Mouse (Mus musculus) thymus, adult 2 months (tissue): Measurements from ENCODE around the gene Gm4924. TPM values are rescaled to one million over a fixed set of nuclear protein-coding genes. Genes with fewer than 3 reads are reported as not detected.

Source experiments
- DNase-seq: peaks from one replicate; pipeline ENCODE4 v3.0.0; 2021
- H3K27ac ChIP-seq: fragments of 200-500 bp; 2 replicates; pipeline ENCODE4 v1.5.1; 2012; ENCODE audit warnings: low read length, control low read depth; ENCODE audit not compliant: control insufficient read depth, insufficient read depth
- H3K27me3 ChIP-seq: fragments of 200-500 bp; 2 replicates; pipeline ENCODE4 v1.6.1; 2012; ENCODE audit warnings: mild to moderate bottlenecking, low read length, moderate library complexity, mixed read lengths; ENCODE audit not compliant: control insufficient read depth, insufficient read depth
- H3K36me3 ChIP-seq: fragments of 200-500 bp; 2 replicates; pipeline ENCODE4 v1.6.1; 2012; ENCODE audit warnings: mild to moderate bottlenecking, low read length, moderate library complexity; ENCODE audit not compliant: control insufficient read depth, insufficient read depth
- H3K4me1 ChIP-seq: fragments of 200-500 bp; replicated peaks from 2 replicates; pipeline ENCODE4 v1.6.1; 2012; ENCODE audit warnings: low read length; ENCODE audit not compliant: control insufficient read depth, insufficient read depth
- H3K4me3 ChIP-seq: fragments of 200-500 bp; 2 replicates; pipeline ENCODE4 v1.5.1; 2012; ENCODE audit warnings: mild to moderate bottlenecking, low read length, control low read depth, moderate library complexity; ENCODE audit not compliant: control insufficient read depth, insufficient read depth
- CTCF ChIP-seq: fragments of 200-500 bp; IDR thresholded peaks from 2 replicates; pipeline ENCODE4 v1.5.1; 2012; ENCODE audit warnings: mild to moderate bottlenecking, control low read depth, low read length, moderate library complexity, borderline replicate concordance; ENCODE audit not compliant: control insufficient read depth, poor library complexity, insufficient read depth; ENCODE audit errors: extremely low read depth
- POLR2A ChIP-seq: fragments of 200-500 bp; IDR thresholded peaks from 2 replicates; pipeline ENCODE4 v1.6.1; 2012; ENCODE audit warnings: mild to moderate bottlenecking, low read length, control low read depth, moderate library complexity; ENCODE audit not compliant: control insufficient read depth, poor library complexity, insufficient read depth; ENCODE audit errors: extremely low read depth
- WGBS: fragments of 180-500 bp; shearing (Covaris S2); methylation state at CpG from one replicate; pipeline ENCODE4 v1.1.7; 2018; 5-methylcytosine and 5-hydroxymethylcytosine counted together
- polyA plus RNA-seq: library from polyadenylated mRNA; depleted of rRNA; stranded (reverse); fragments of >200 nt; gene quantifications from 2 replicates; pipeline ENCODE4 v1.2.3, GENCODE M21; 2012; rRNA removed

Gene Gm4924
- polyA plus RNA-seq, 1 experiment: 0.18 TPM

DNA sequence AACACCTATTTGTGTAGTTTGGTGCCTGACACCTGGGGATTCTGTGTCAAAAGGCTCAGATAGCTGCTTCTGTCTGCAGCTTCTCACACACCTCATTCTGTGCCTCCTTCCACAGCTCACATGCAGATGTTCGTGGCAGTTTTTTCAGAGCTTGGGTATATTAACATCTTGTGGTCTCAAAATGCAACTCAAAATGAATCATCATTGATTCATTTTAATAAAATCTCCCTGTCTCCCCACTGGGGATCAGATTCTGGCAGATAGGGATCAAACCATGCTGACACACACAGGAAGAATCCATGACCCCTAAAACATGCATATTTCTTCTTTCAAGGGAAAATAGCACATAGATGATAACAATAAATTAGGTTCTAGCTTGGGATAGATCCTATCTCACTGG lies 55.5 kb downstream of the Gm4924 start:
- TF ChIP-seq POLR2A (no peak), CTCF (no peak)
- WGBS: 90% methylated on average over 1 of the region's 1 CpGs
- no peaks in the 10 kb centered on the region for H3K36me3 ChIP-seq
- no peak overlapping the region for H3K27ac ChIP-seq
- no peak for DNase-seq
- H3K4me1 ChIP-seq: no peaks in the 10 kb centered on the region
- H3K4me3 ChIP-seq: no peak overlapping the region
- no peaks in the 10 kb centered on the region for H3K27me3 ChIP-seq

GRCm38 (mm10) chr10:82423631-82424030 lies 69.6 kb downstream of the Gm4924 start:
- Histone ChIP-seq H3K27ac (no peak overlapping the region), H3K27me3 (no peaks in the 10 kb centered on the region), H3K4me1 (no peaks in the 10 kb centered on the region), H3K4me3 (no peak overlapping the region), H3K36me3 (no peaks in the 10 kb centered on the region)
- DNase-seq: no peak
- TF ChIP-seq CTCF (no peak), POLR2A (no peak)

Other genes with a start within 250 kb of the Gm4924 start
- gene AU041133, start 226.2 kb upstream of the Gm4924 start, polyA plus RNA-seq: 0.35 and 0.45 TPM in 2 replicates
- gene Zfp938, start 113.0 kb upstream of the Gm4924 start, polyA plus RNA-seq: 0.69 and 1.1 TPM in 2 replicates
- not detected in 2 replicates for gene 4932415D10Rik, start 37.7 kb upstream of the Gm4924 start, polyA plus RNA-seq
- not detected in 2 replicates for gene Gm1553, start 138.4 kb downstream of the Gm4924 start, polyA plus RNA-seq